Mouse (Mus musculus): ENCODE data around the gene Tceanc. TPM values are rescaled to one million over a fixed set of nuclear protein-coding genes. Genes with fewer than 3 reads are reported as not detected.
"Not testable (repeated sequence)": the region's sequence is repeated elsewhere in the genome, so short reads cannot be mapped to it uniquely, and the experiment has no call there.

Gene Tceanc
- 1 to 10 TPM; 1.2 TPM for total RNA-seq (2021)
- long read RNA-seq, experiment 1, full-length matches to known transcripts = 4 of 4 reads
- long read RNA-seq, experiment 1, partial matches to known transcripts = 0 of 4 reads
- long read RNA-seq, experiment 1, other reads (novel, unspliced or antisense) = 0 of 4 reads
- long read RNA-seq, experiment 2, full-length matches to known transcripts = 3 of 3 reads
- long read RNA-seq, experiment 2, partial matches to known transcripts = 0 of 3 reads
- long read RNA-seq, experiment 2, other reads (novel, unspliced or antisense) = 0 of 3 reads

DNA sequence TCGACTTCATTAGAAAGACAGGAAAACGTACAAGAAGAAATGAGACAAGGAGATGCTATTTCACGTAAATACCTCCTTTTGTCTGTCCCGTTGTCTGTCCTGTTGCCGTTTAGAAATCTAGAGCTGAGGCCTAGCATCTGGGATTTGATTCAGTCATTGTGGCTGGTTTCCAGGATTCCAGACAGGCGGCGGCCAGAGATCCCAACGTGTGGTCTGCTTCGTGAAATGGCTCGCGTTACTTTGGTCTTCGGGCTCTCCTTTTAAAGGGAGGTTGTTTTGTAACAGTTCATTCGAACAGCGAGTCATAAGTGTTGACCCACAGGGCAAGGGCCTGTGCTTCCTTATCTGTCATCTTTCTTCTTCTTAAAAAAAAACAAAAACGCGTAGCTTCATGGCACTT lies at the start of gene Tceanc:
Gene Tceanc, minus strand, starts transcription at position 223 of the 400 bp plus-strand sequence.
- DNase-seq (ENCODE audit: low spot score in 2 of 2) = no peak

GRCm38 (mm10) chrX:166565983-166566382 lies 47.6 kb upstream of the Tceanc start:
- no peak for DNase-seq (ENCODE audit: low spot score in 2 of 2)

GRCm38 (mm10) chrX:166565401-166565800 lies 47.0 kb upstream of the Tceanc start:
- DNase-seq (ENCODE audit: low spot score in 2 of 2) = no peak

DNA sequence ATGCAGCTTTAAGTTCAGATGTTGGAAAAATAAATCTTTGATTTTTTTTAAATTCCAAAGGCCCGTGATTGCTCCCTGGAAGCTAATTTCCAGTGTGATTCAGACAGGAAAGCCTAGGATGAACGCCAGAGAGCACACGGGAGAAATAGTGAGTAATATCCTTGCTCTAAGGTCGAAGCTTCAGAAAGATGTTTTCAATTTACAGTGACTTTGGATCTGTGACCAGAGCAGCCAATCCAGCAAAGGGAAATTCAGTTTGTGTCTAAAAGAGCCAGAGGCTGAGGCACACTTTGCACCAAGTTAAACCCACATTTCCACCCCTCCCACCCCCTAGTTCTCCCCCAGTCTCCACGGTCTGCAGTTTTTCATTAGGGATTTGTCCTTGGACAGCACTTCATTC lies 46.5 kb upstream of the Tceanc start:
- no peak for DNase-seq (ENCODE audit: low spot score in 2 of 2)

DNA sequence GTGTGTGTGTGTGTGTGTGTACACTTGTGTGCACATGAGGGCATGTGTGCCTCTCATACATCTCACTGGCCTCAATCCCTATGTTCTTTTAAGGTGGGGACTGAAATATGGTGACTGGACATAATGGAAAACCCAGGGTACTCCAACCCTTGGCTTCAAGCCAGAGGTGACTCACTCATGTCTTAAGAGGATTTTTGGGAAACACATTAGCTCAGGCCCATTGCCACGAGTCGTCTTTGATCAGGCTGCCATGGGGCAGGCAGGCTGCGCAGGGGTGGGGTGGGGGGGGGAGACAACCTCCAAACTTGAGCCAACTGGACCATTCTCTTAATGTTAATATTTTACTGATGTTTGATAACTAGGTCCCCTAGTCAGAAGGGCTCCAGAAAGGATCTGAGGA lies 41.0 kb upstream of the Tceanc start:
- DNase-seq (ENCODE audit: low spot score in 2 of 2) = no peak

DNA sequence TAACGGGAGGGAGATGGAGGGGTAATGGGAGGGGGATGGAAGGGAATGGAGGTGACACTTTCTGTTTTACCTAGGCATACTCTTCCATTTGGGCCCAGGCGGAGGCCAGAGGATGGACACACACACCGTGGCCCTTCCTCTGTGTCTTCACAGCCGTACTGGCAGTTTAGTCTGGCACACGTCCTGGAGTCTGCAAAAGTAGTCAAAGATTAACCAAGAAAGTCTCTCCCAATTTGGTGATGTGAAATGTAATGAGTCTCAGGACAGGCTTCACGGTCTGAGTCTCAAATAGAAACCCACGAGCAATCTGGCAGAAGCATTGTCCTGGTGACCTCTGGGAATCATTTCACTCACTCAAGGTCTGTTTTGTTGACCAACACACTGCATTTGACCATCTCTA lies 34.0 kb upstream of the Tceanc start:
- DNase-seq (ENCODE audit: low spot score in 2 of 2) = no peak

GRCm38 (mm10) chrX:166546495-166546894 lies 28.1 kb upstream of the Tceanc start:
- no peak for DNase-seq (ENCODE audit: low spot score in 2 of 2)

DNA sequence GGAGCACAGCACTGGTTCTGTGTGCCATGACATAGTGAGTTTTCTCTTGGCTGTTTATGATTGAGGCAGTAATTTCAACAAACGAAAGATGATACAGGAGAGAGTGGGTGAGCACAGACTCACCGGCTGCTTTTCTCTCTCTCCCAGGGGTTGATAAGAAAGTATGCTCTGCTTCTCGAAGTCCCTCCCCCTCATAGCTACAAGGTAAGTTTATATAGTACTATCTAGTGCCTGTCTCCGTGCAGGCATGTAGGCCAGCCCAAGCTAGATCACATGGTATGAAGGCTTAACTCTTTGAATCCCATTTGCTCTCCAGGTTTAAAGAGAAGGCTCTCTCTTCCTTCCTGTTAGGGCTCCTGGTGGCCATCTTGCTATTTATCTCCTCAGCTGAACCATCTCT lies 16.8 kb upstream of the Tceanc start:
- DNase-seq (ENCODE audit: low spot score in 2 of 2) = no peak

GRCm38 (mm10) chrX:166533432-166533831 lies 15.1 kb upstream of the Tceanc start:
- no peak for DNase-seq (ENCODE audit: low spot score in 2 of 2)

DNA sequence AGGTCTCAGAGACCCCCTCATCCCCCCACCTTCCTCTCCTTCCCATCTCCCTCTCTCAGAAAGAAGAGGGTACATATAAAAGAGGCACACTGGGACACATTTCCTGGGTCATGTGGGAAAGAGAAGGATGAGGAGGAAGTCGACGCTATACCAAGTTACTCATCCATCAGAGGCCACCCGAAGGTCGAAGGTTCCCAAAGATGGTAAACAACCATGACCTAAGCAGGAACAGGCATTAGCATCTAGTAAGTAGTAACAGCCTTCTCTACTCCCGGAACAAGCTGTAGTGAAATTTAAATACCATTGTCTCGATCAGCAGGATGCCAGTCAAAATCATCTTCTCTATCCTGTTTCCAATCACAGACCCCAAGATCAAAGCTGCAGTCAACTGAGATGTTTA lies 13.3 kb upstream of the Tceanc start:
- DNase-seq (ENCODE audit: low spot score in 2 of 2) = no peak

GRCm38 (mm10) chrX:166528126-166528525 lies 9.8 kb upstream of the Tceanc start:
- DNase-seq (ENCODE audit: low spot score in 2 of 2) = no peak

DNA sequence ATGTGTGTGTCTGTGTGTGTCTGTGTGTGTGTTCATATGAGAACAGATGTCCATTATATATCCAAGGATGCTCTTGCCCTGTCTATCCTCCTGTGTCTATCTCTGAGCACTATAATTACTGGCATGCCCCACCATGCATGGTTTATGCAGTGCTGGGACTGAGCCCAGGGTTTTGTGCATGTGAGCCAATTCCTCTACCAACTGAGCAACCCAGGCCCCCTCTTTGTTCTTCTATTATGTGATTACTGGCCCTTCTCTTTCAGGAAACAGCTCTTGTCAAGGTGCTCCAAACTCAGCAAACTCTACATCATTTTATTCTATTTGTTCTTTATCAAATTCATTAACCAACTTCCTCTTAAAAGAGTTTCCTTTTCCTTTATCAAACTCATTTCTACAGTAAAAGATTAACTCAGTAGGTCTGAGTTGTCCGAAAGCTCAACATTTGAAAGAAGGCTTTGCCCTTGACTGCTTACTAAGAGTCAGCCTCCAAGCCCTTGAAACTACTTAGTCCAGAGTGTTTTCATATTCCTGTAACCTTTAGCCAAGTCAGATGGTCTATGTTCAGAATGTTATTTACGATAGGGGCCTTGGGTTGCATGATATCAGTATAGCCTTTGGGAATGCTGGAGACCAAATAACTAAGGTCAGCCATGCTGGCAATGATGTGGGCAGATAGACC lies 7.4 kb upstream of the Tceanc start:
- DNase-seq (ENCODE audit: low spot score in 2 of 2) = no peak

- DNase-seq (ENCODE audit: low spot score in 2 of 2) = no peak
Observed at GRCm38 (mm10) chrX:166520782-166521181, 2.4 kb upstream of the Tceanc start.

DNA sequence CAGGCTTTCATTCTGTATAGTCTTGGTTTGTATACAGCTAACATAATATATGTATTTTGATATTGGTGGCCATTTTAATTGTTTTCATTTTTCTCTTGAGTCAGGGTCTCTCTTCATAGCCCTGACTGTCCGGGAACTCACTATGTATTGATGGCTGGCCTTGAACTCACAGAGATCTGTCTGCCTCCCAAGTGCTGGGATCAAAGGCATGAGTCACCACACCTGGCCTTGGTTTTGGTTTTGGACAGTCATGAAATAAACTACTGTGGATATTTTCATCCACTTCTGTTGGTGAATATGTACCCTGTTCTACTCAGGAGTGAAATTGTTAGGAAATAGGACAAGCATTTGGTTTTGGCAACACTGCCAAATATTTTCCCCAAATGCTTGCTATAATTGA lies 1.7 kb downstream of the Tceanc start:
- DNase-seq (ENCODE audit: low spot score in 2 of 2) = no peak

DNA sequence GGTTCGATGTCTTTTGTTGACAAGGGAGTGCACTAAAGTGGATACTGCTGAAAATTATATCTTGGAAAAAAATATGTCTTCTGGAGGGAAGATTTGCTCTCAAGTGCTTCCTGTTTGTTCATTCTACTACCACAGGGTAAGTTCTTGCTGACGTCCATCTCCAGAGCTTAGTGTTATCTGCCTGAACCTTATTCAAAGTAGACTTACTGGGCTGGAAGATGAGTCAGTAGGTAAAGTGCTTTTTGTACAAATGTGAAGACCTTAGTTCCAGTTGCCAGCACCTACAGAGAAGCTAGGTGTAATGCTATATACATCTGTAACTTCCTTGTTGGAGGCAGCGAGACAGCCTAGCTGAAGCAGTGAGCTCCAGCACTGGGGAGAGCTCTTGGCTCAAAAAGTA lies 2.4 kb downstream of the Tceanc start:
- no peak for DNase-seq (ENCODE audit: low spot score in 2 of 2)

DNA sequence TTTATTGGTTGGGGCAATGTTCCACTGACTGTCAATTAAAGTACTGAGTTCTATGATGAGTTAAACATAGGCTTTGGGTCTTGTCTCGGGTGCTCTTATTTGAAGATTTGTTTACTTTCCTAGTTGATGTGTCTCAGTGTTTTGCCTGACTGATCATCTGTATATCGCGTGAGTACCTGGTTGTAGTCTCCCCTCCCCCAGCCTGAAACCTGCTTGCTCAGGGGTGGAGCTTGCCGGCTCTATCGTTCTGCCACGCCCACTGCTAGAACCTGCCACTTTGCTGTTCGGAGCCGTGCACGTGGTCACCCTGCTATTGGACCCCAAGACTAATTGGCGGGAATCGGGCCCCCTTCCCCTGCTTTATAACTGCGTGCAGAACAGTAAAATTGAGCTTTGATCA lies 4.3 kb downstream of the Tceanc start:
- DNase-seq (ENCODE audit: low spot score in 2 of 2) = not testable (repeated sequence)

DNA sequence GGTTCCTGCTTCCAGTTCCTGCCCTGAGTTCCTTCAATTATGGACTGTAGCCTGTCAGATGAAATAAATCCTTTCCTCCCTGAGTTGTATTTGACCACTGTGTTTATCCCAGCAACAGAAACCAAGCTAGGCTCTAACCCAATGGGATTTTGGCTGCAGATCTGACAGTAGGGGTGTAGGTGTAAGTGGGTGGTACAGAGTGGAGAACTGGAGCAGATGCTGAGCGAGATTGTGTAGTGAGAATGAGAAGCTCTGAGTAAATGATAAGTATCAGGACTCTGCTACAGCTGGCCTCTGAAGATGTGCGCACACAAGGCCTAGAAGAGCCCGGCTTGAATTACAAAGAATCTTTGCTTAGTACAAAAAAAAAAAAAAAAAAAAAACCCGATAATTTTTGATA lies 6.3 kb downstream of the Tceanc start:
- DNase-seq (ENCODE audit: low spot score in 2 of 2) = peak in 1 of 2 experiments; percentile 3

- DNase-seq (ENCODE audit: low spot score in 2 of 2) = no peak
Observed at GRCm38 (mm10) chrX:166511107-166511506, 7.3 kb downstream of the Tceanc start.

GRCm38 (mm10) chrX:166509761-166510738 lies 8.3 kb downstream of the Tceanc start:
- peak; percentile 83 to 87 for DNase-seq (ENCODE audit: low spot score in 2 of 2)

DNA sequence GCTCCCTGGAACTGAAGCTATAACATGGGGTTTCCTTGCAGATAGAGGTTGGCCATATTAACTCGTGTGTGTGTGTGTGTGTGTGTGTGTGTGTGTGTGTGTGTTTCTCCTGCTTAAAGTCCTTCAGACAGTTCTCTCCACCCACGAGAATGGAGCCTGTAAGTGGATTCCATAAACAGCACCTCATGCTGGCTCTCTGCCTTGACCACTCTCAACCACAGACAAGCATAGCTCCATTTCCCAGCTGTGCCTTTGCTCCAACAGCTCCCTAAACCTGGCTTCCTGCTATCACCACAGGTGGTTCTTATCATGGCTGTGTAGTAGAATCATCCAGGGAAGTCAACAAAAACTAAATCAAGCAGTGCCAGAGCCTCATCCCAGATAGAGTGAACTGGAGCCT lies 13.9 kb downstream of the Tceanc start:
- DNase-seq (ENCODE audit: low spot score in 2 of 2) = no peak

DNA sequence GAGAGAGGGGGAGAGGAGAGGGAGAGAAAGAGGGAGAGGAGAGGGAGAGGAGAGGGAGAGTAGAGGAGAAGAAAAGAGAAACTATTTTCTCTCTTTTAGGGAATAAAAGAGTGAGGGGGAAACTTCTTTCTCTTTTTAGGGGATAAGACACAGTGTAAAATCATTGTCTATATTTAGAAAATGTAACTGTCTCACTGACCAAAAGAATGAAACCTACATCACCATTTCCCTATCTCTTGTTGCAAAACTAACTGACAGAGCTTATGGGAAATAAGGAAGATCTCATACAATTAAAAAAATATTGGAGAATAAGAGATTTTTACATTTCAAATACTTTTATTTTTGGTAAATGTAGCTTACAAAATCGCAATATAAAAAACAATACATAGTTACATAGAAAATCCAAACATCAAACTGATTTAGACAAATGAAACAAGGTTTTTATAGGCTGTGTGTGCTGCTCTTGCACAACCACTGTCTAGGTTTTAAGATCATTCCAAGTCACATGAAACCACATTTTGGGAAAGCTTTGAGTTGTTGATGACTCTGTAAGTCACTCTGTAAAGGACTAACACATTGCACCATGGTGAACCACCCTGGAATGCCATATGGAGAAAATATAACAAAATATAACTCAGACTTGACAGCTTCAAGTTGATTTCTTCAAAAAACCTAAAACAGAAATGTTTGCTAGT lies 18.7 kb downstream of the Tceanc start:
- no peak for DNase-seq (ENCODE audit: low spot score in 2 of 2)

All from left cerebral cortex, adult 18-20 months (tissue).